Mouse (Mus musculus) forebrain, postnatal 0 days (tissue): Measurements from ENCODE around the gene Crispld2. TPM values are rescaled to one million over a fixed set of nuclear protein-coding genes. Genes with fewer than 3 reads are reported as not detected.
A peak's percentile ranks its signal among the peaks of the same experiment; 100 is the strongest.

Experiments
- ATAC-seq: fragments of 200-750 bp; cut with Nextera tagmentation; 2 replicates; pipeline ENCODE4 v1.8.0; 2017; ENCODE audit warnings: mild to moderate bottlenecking, moderate library complexity
- DNase-seq: peaks from one replicate; pipeline ENCODE4 v3.0.0-alpha.2; 2015
- H3K27ac ChIP-seq: fragments of 300-500 bp; sonication (generic); 2 replicates; pipeline ENCODE4 v1.5.1; 2014; ENCODE audit warnings: low read depth, mild to moderate bottlenecking, antibody characterized with exemption, low read length, moderate library complexity, mixed read lengths
- H3K27me3 ChIP-seq: fragments of 300-500 bp; sonication (generic); 2 replicates; pipeline ENCODE4 v1.6.1; 2014; ENCODE audit warnings: mild to moderate bottlenecking, low read length, mixed read lengths; ENCODE audit not compliant: insufficient read depth
- H3K36me3 ChIP-seq: fragments of 300-500 bp; sonication (generic); 2 replicates; pipeline ENCODE4 v1.6.1; 2014; ENCODE audit warnings: mild to moderate bottlenecking, moderate library complexity; ENCODE audit not compliant: insufficient read depth
- H3K4me1 ChIP-seq: fragments of 300-500 bp; sonication (generic); 2 replicates; pipeline ENCODE4 v1.6.1; 2014; ENCODE audit warnings: antibody characterized with exemption; ENCODE audit not compliant: insufficient read depth
- H3K4me2 ChIP-seq: fragments of 300-500 bp; sonication (generic); 2 replicates; pipeline ENCODE4 v1.6.1; 2014; ENCODE audit warnings: low read depth, mild to moderate bottlenecking, moderate library complexity
- H3K4me3 ChIP-seq: fragments of 300-500 bp; sonication (generic); 2 replicates; pipeline ENCODE4 v1.5.1; 2014; ENCODE audit warnings: low read depth, low read length, mixed read lengths
- H3K9ac ChIP-seq: fragments of 300-500 bp; sonication (generic); 2 replicates; pipeline ENCODE4 v1.6.1; 2014; ENCODE audit warnings: mild to moderate bottlenecking
- H3K9me3 ChIP-seq: fragments of 300-500 bp; sonication (generic); 2 replicates; pipeline ENCODE4 v1.6.1; 2016; ENCODE audit warnings: low read length
- CTCF ChIP-seq: sonication (generic); IDR thresholded peaks from 2 replicates; pipeline ENCODE4 v1.5.1; 2016; ENCODE audit warnings: antibody characterized with exemption, control low read depth, low read depth
- WGBS: fragments of 180-500 bp; shearing (Covaris S2); extraction: QIAGEN DNeasy Blood & Tissue Kit; methylation state at CpG from one replicate; pipeline ENCODE4 v1.1.7; 2014; 5-methylcytosine and 5-hydroxymethylcytosine counted together
- polyA plus RNA-seq: library from polyadenylated mRNA; unstranded; fragments of >200 nt; fragmentation: Nextera tagmentation; extraction: Ambion mirVana; gene quantifications from 2 replicates; pipeline ENCODE4 v1.2.1, GENCODE M21; 2015
- total RNA-seq: library from RNA; depleted of rRNA; stranded (reverse); fragments of >200 nt; gene quantifications from 2 replicates; pipeline ENCODE4 v1.2.3, GENCODE M21; 2014

Crispld2 gene
- total and polyA plus RNA-seq, 2 experiments from 2014 or later = 2.5 to 11.0 TPM

- 82% methylated on average over 7 of the region's 7 CpGs for WGBS
- no peak for TF ChIP-seq CTCF
- Histone ChIP-seq H3K27ac (no peak overlapping the region), H3K27me3 (no peaks in the 10 kb centered on the region), H3K4me2 (no peak overlapping the region), H3K9me3 (no peaks in the 10 kb centered on the region), H3K4me1 (no peaks in the 10 kb centered on the region), H3K4me3 (no peak overlapping the region), H3K36me3 (no peaks in the 10 kb centered on the region), H3K9ac (no peak overlapping the region)
- no peak for DNase-seq
- ATAC-seq = no peak
Measured at GRCm38 (mm10) chr8:120016424-120016823, 24.2 kb downstream of the Crispld2 start.

- 92% methylated on average over 13 of the region's 13 CpGs for WGBS
- H3K9me3 ChIP-seq = no peaks in the 10 kb centered on the region
- no peak overlapping the region for H3K27ac ChIP-seq
- no peak overlapping the region for H3K9ac ChIP-seq
- TF ChIP-seq CTCF = no peak
- no peaks in the 10 kb centered on the region for H3K4me1 ChIP-seq
- DNase-seq = no peak
- H3K27me3 ChIP-seq = no peaks in the 10 kb centered on the region
- H3K36me3 ChIP-seq = no peaks in the 10 kb centered on the region
- H3K4me3 ChIP-seq = no peak overlapping the region
- no peak overlapping the region for H3K4me2 ChIP-seq
- ATAC-seq = no peak
Measured at GRCm38 (mm10) chr8:120017349-120017748, 25.1 kb downstream of the Crispld2 start.

- Histone ChIP-seq H3K4me2 (no peak overlapping the region), H3K9ac (no peak overlapping the region), H3K4me3 (no peak overlapping the region), H3K27ac (no peak overlapping the region), H3K36me3 (no peaks in the 10 kb centered on the region), H3K27me3 (no peaks in the 10 kb centered on the region), H3K9me3 (no peaks in the 10 kb centered on the region), H3K4me1 (no peaks in the 10 kb centered on the region)
- ATAC-seq (no peak), DNase-seq (no peak)
- TF ChIP-seq CTCF = no peak
- 96% methylated on average over 6 of the region's 6 CpGs for WGBS
Measured at GRCm38 (mm10) chr8:120017786-120018185, 25.5 kb downstream of the Crispld2 start.

- no peak overlapping the region for H3K4me3 ChIP-seq
- no peaks in the 10 kb centered on the region for H3K27me3 ChIP-seq
- no peak overlapping the region for H3K27ac ChIP-seq
- ATAC-seq (no peak), DNase-seq (no peak)
- no peak for TF ChIP-seq CTCF
- H3K36me3 ChIP-seq = no peaks in the 10 kb centered on the region
- no peaks in the 10 kb centered on the region for H3K9me3 ChIP-seq
- no peak overlapping the region for H3K4me2 ChIP-seq
- WGBS = 68% methylated on average over 6 of the region's 6 CpGs
- H3K4me1 ChIP-seq = no peaks in the 10 kb centered on the region
- no peak overlapping the region for H3K9ac ChIP-seq
Measured at GRCm38 (mm10) chr8:120018379-120018778, 26.1 kb downstream of the Crispld2 start.

- 77% methylated on average over 5 of the region's 5 CpGs for WGBS
Measured at GRCm38 (mm10) chr8:120019297-120019696, 27.1 kb downstream of the Crispld2 start.

GRCm38 (mm10) chr8:120020298-120020697 lies 28.1 kb downstream of the Crispld2 start:
- no peaks in the 10 kb centered on the region for H3K4me1 ChIP-seq
- H3K36me3 ChIP-seq = no peaks in the 10 kb centered on the region
- no peak for DNase-seq
- no peaks in the 10 kb centered on the region for H3K9me3 ChIP-seq
- H3K27ac ChIP-seq = no peak overlapping the region
- no peak for TF ChIP-seq CTCF
- WGBS = 72% methylated on average over 7 of the region's 7 CpGs
- no peak overlapping the region for H3K4me3 ChIP-seq
- no peaks in the 10 kb centered on the region for H3K27me3 ChIP-seq
- ATAC-seq = no peak
- no peak overlapping the region for H3K4me2 ChIP-seq
- no peak overlapping the region for H3K9ac ChIP-seq

More at GRCm38 (mm10) chr8:120019297-120019696, 27.1 kb downstream of the Crispld2 start:
- Histone ChIP-seq H3K27ac (no peak overlapping the region), H3K4me1 (no peaks in the 10 kb centered on the region), H3K36me3 (no peaks in the 10 kb centered on the region), H3K4me2 (no peak overlapping the region), H3K4me3 (no peak overlapping the region), H3K9ac (no peak overlapping the region), H3K27me3 (no peaks in the 10 kb centered on the region), H3K9me3 (no peaks in the 10 kb centered on the region)
- TF ChIP-seq CTCF = no peak
- DNase-seq = no peak
- peak; percentile 27; the same call in 1 of the 2 replicates for ATAC-seq

- Histone ChIP-seq H3K9ac (no peak overlapping the region), H3K4me2 (no peak overlapping the region), H3K4me1 (no peaks in the 10 kb centered on the region), H3K4me3 (no peak overlapping the region), H3K27ac (no peak overlapping the region), H3K27me3 (no peaks in the 10 kb centered on the region), H3K36me3 (no peaks in the 10 kb centered on the region), H3K9me3 (no peaks in the 10 kb centered on the region)
- DNase-seq (no peak), ATAC-seq (no peak)
- TF ChIP-seq CTCF = no peak
- 92% methylated on average over 5 of the region's 5 CpGs for WGBS
Measured at GRCm38 (mm10) chr8:120026199-120026598, 34.0 kb downstream of the Crispld2 start.

GRCm38 (mm10) chr8:120026991-120027390 lies 34.8 kb downstream of the Crispld2 start:
- Histone ChIP-seq H3K27ac (no peak overlapping the region), H3K27me3 (no peaks in the 10 kb centered on the region), H3K9me3 (no peaks in the 10 kb centered on the region), H3K4me1 (no peaks in the 10 kb centered on the region), H3K9ac (no peak overlapping the region), H3K4me2 (no peak overlapping the region), H3K4me3 (no peak overlapping the region), H3K36me3 (no peaks in the 10 kb centered on the region)
- no peak for DNase-seq
- WGBS = 93% methylated on average over 6 of the region's 6 CpGs
- TF ChIP-seq CTCF = no peak
- no peak for ATAC-seq
